Mouse (Mus musculus) layer of hippocampus, adult 9-10 months (tissue): Measurements from ENCODE around the gene Wnt9b.

Source experiments
- DNase-seq: peaks from one replicate; pipeline ENCODE4 v3.0.0; 2022; ENCODE audit warnings: low spot score

The Wnt9b gene

GRCm38 (mm10) chr11:103731594-103731993 lies 18.0 kb downstream of the Wnt9b start:
- no peak for DNase-seq

DNA sequence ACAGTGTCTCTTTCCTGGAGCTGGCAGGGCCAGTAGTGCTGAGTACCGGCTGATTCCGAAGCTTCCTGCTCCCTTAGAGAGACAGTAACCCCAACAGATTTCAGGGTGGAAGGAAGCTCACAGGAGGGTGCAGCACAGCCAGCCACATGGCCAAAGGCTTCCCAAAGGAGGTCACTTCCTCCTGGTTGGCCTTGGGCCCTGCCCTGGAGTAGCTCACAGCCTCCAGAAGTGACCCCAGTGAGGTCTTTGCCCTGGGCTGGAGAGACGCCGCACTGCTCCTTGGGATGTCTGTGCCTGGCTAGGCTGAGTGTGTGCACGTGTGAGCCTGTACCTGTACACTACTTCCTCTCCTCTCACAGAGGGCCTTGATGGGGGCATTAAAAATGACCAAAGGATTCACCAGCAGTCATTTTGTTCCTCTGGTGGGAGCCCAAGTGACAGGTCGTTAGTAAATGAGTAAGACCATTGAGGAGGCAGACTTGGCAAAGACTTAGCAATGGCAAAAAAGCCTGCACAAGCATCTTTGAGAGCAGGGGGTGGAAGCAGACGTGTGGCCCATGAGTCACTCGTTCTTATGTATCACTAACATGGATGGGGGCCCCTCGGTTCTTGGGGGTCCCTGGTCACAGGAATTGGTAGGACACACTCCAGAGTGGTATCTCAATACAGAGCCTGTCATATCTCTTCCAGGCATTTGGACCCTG lies 20.2 kb downstream of the Wnt9b start:
- no peak for DNase-seq

- DNase-seq = peak; percentile 18
These were observed 25.3 kb downstream of the Wnt9b start for GRCm38 (mm10) chr11:103724331-103724771.

- DNase-seq = no peak
These were observed 27.6 kb downstream of the Wnt9b start for GRCm38 (mm10) chr11:103722040-103722481.

DNA sequence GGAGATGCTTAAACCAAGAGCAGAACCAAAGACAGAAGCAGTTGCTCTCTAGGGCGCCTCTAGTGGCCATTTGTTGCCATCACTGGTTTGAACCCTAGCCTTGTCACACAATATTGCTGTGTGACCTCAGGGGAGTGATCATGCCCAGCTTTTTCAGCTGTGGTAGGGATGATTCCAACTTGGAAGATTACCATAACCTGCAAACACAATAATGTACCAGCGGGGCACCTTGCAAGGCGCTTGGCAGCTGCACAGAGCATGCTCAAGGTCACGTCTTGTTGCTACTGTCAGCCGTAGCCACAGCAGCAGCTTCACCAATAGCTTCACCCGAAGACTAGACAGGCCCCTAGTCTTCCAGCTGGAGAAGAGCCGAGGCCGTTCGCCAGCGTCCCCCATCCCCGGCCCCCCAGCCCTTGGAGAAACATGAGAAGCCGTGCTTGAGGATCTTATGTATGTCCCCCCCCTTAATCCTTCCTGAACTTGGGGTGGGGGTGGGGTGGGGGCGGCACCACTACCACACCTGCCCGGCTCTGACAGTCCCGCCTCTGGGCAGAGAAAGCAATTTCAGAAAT lies 28.1 kb downstream of the Wnt9b start:
- no peak for DNase-seq

DNA sequence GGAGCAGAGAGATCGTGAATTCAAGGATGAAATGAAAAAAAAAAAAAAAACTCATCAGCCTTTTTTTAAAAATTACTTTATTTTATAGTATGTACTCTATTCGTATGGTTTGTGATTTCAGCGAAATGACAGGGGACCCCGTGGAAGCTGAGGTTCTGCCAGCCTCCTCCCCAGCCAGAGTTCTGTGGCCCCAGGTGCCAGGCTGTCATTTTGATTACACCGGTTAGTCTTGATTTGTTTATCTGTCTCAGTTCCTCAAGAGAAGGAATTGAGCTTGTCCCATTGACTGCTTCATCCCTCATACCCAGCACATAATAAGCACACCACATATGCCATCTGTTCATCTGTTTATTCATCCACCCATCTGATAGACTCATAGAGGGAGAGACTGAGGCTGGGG lies 30.2 kb downstream of the Wnt9b start:
- no peak for DNase-seq

DNA sequence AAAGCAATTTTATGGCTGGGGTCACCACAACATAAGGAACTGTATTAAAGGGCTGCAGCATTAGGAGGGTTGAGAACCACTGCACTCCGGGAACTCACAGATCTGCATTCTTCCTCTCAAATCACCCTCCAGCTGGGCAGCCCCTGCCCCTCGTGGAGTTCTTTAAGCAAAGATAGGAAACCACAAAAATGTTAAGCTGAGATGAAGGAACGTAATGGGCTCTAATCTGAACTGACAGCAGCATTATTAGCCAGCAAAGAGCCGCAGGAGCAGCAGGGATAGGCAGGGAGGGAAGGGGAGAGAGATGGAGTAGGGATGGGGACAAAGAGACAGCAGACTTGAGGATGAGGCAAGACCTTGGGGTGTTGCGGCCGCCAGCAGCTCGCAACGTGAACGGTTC lies 32.6 kb downstream of the Wnt9b start:
- no peak for DNase-seq

GRCm38 (mm10) chr11:103714074-103714473 lies 35.5 kb downstream of the Wnt9b start:
- DNase-seq = no peak

- no peak for DNase-seq
These were observed 37.6 kb downstream of the Wnt9b start for GRCm38 (mm10) chr11:103711851-103712587.

GRCm38 (mm10) chr11:103709982-103710381 lies 39.6 kb downstream of the Wnt9b start:
- no peak for DNase-seq

DNA sequence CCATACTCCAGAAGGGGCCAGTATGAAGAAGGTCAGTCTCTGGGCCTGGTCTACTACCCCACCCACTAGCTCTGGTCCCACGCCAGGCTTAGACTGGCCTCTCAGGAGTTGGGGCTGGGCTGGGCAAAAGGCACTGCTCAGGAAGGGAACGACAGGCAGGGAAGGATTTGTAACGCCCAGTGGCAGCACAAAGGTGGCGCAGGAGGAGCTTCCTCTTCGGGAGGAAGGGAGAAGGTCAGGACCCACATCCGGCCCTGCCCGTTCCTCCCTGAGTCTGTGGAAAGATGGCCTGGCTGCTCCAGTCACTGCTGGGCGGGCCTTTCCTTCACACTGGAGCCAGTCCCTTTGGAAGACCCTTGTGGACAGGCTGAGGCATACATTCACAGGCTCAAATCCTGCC lies 42.6 kb downstream of the Wnt9b start:
- no peak for DNase-seq

DNA sequence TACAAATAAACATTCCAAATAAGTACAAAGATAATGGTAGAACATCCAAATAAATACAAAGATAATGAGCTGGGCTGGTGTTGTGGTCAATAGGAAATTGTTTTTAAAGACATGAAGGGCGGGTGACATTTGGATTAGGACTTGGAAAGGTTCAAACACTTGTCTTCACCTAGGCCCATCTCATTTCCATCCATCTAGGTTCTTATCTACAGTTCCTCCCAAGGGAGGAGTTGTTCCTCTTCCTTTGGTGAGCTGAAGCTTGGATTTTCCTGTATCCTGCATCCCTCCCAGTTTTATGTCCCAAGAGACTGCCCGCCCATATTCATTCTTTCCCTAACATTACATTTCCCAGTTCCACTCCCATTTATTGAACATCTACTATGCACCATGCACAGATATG lies 51.4 kb downstream of the Wnt9b start:
- no peak for DNase-seq

GRCm38 (mm10) chr11:103697565-103698176 lies 52.0 kb downstream of the Wnt9b start, which contains the start of gene Gosr2:
Gene Gosr2, minus strand, starts transcription at chr11:103697898.
- DNase-seq = peak; percentile 88

- DNase-seq = no peak
These were observed 52.6 kb downstream of the Wnt9b start for GRCm38 (mm10) chr11:103696851-103697564.

DNA sequence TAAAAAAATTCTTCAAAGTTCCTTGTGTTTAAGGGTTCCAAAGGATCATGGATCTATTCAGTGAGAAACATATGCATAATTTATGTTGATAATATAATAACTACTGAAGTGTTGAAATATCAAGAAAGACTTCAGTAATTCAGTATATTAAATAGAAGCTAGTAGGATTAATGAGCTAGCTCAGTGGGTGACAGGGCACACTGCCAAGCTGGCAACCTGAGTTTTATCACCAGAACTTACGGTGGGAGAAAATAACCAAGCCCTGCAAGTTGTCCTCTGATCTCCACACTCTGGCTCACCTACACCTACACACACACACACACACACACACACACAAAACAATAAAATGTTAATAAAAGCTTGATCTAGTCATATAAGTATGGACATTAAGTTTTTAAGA lies 56.4 kb downstream of the Wnt9b start:
- no peak for DNase-seq

- DNase-seq = no peak
These were observed 58.6 kb downstream of the Wnt9b start for GRCm38 (mm10) chr11:103691036-103691435.

DNA sequence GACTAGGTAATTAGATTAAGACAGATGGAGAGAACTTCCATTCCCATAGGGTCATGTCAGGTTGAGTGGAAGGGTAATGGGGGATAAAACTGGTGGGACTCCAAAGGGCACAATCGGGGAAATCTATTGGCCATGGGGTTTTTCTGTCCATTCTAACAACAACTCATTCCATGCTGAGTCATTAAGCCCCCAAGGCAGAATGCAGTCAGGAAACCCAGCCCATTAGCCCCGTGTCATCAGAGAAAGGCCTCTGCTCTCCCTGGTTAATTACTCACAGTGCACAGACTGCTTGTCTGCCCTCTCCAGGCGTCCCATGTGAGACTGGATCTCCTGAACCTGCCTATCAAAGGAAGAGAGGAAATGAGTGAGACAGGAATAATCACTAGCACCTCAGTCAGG lies 60.6 kb downstream of the Wnt9b start:
- no peak for DNase-seq

- DNase-seq = no peak
These were observed 61.2 kb downstream of the Wnt9b start for GRCm38 (mm10) chr11:103688271-103688979.

- no peak for DNase-seq
These were observed 62.9 kb downstream of the Wnt9b start for GRCm38 (mm10) chr11:103686706-103687105.

DNA sequence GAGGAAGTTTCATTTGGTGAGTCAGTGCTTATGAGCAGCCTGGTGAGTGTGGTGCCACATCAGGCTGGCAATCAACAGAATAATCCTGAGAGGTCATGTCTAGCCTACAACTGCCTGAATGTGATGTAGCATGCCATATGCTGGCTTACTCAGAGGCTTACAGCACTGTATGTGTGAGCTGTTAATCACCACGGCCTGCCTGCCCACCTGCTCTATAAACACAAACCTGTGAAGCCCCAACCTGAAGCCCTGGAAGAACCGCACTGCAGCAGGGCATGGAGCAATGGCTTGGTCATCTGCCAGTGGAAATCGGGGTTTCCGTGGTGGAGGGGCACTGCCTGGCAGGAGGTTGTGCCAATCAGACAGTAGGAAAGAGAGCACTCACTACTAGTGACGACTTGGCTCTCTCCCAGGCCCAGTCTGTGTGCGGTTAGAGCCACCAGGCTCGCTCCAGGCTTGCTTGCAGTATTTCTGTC lies 64.3 kb downstream of the Wnt9b start:
- DNase-seq = no peak

GRCm38 (mm10) chr11:103683667-103684334 lies 65.8 kb downstream of the Wnt9b start:
- no peak for DNase-seq
